Mouse (Mus musculus) brain, embryonic 14.5 days (tissue): ENCODE measurements around the gene Ttbk2. TPM values are rescaled to one million over a fixed set of nuclear protein-coding genes. Genes with fewer than 3 reads are reported as not detected.

Source experiments
- DNase-seq: peaks from one replicate; pipeline ENCODE4 v3.0.0-alpha.2; 2011; ENCODE audit warnings: low read depth
- CTCF ChIP-seq: fragments of 200-500 bp; IDR thresholded peaks from 2 replicates; pipeline ENCODE4 v1.5.1; 2012; ENCODE audit warnings: inconsistent platforms, mild to moderate bottlenecking, moderate library complexity, borderline replicate concordance; ENCODE audit not compliant: insufficient read depth, insufficient read length; ENCODE audit errors: extremely low read depth
- POLR2A ChIP-seq: fragments of 200-500 bp; IDR thresholded peaks from 2 replicates; pipeline ENCODE4 v1.6.1; 2012; ENCODE audit warnings: mild to moderate bottlenecking, inconsistent platforms, borderline replicate concordance; ENCODE audit not compliant: poor library complexity, insufficient read depth, insufficient read length, severe bottlenecking; ENCODE audit errors: extremely low read depth
- polyA plus RNA-seq: library from polyadenylated mRNA; depleted of rRNA; stranded (reverse); fragments of >200 nt; gene quantifications from 2 replicates; pipeline ENCODE4 v1.2.3, GENCODE M21; 2012; rRNA removed

The Ttbk2 gene
- polyA plus RNA-seq, 1 experiment: 25.1 TPM

DNA sequence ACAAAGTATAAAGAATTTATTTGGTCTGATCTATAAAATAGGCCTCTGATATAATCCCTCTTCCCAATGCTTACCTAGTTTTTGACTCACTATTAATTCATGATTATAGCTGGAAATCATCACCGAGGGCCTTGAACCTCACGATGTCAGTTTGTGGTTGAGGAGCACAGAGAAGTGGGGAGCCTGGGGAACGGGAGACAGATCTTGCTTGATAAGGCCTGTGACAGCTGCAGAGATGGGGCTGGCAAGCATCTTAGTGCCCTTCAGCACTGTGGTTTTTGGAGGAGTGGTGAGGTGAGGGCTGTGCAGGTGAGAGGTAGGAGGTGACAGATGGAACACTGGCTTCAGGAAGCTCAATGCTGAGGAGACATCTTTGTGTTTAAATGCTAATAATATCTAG lies 140.2 kb downstream of the Ttbk2 start:
- TF ChIP-seq CTCF (no peak), POLR2A (no peak)
- no peak for DNase-seq

DNA sequence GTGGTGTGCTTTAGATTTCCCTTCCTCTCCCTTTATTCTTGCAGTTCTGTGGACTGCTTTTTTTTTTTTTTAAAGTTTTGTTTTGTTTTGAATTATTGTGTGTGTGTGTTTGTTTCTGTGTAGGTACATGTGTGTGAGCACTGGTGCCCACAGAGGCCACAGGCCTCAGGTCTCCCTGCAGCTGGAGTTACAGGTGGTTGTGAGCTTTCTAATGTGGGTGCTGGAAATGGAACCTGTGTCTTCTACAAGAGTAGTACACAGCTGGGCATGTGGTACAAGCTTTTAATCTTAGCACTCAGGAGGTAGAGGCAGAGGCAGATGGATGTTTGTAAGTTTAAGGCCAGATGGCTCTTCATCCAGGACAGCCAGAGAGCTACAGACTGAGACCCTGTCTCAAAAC lies 143.4 kb downstream of the Ttbk2 start:
- DNase-seq: no peak
- TF ChIP-seq POLR2A (no peak), CTCF (no peak)

DNA sequence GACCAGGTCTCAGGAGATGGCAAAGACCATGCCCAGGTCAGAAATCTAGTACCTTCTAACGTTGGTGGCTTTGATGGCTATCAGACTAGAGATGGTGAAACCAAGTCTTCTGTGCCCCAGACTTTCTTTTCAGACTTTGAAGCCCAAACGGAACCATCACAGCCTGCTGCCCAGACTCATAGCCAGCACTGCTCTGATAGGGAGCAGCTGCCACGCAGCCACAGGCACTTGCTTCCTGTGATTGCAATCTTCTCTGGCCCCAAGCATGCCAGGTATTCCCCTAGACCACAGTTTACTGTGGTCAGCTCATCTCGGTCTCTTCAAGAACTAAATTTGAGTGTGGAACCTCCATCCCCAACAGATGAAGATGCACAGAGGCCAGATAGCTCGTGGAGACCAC lies 147.7 kb downstream of the Ttbk2 start:
- no peak for DNase-seq
- TF ChIP-seq CTCF (no peak), POLR2A (no peak)

DNA sequence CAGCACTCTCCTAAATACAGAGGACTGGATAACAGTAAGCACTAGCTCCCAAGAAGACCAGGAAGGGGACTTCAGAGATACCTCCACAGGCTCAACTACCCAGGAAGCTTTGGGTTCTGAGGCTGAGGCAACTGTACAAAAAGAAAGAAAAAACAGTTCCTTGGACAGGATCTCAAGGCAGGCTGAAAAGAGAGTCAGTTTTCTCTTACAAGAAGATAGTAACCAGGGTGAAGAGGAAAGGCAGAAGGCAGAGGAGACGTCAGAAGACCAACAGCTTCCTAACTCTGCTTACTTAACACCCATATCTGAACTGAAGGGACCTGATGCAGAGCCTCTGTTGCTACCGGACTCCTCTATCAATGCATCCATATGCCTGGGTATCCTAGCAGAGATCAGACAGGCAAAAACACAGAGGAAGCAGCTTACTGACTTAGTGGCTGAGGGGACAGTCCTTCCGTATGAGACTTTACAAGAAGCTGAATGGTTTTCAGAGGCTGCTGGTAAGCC lies 150.0 kb downstream of the Ttbk2 start:
- no peak for DNase-seq
- TF ChIP-seq CTCF (no peak), POLR2A (no peak)

DNA sequence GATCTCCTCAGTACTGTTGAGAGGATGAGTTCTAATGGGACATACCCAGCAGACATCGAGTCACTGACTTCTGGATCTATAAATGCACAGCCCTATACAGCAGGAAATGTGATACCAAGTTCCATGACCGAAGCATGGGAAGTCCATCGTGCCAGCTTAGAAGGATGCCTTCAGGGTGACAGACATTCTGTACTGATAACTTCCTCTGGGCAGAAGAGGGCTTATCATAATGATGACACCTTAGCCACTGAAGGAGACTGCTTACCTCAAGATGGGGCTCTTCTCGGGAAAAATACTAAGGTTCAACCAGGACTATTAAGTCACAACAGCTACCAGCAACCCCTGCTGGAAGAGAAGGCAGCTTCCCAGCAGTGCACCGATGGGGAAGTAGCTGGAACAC lies 152.6 kb downstream of the Ttbk2 start:
- DNase-seq: no peak
- no peak for TF ChIP-seq POLR2A

Other genes starting within 250 kb of the Ttbk2 start
- gene Haus2, start 241.2 kb downstream of the Ttbk2 start, polyA plus RNA-seq: 17.1 and 19.0 TPM in 2 replicates
- 21.2 and 27.8 TPM in 2 replicates for gene Lrrc57, start 241.1 kb downstream of the Ttbk2 start, polyA plus RNA-seq
- 14.6 and 16.1 TPM in 2 replicates for gene Stard9, start 221.5 kb downstream of the Ttbk2 start, polyA plus RNA-seq
- 32.9 and 37.8 TPM in 2 replicates for gene Cdan1, start 476 bp downstream of the Ttbk2 start, polyA plus RNA-seq
- 26.7 and 31.0 TPM in 2 replicates for gene Ubr1, start 120.1 kb upstream of the Ttbk2 start, polyA plus RNA-seq
- 13.5 and 14.0 TPM in 2 replicates for gene Tmem62, start 126.4 kb upstream of the Ttbk2 start, polyA plus RNA-seq
- gene Ccndbp1, start 157.8 kb upstream of the Ttbk2 start, polyA plus RNA-seq: 65.4 and 69.0 TPM in 2 replicates
- 0.19 and 0.75 TPM in 2 replicates for gene Epb42, start 186.5 kb upstream of the Ttbk2 start, polyA plus RNA-seq
- gene Tgm5, start 235.2 kb upstream of the Ttbk2 start, polyA plus RNA-seq: 0.05 TPM in 1 of 2 replicates, not detected in the other